Mouse (Mus musculus): ENCODE data around the gene Akap8l.

DNA sequence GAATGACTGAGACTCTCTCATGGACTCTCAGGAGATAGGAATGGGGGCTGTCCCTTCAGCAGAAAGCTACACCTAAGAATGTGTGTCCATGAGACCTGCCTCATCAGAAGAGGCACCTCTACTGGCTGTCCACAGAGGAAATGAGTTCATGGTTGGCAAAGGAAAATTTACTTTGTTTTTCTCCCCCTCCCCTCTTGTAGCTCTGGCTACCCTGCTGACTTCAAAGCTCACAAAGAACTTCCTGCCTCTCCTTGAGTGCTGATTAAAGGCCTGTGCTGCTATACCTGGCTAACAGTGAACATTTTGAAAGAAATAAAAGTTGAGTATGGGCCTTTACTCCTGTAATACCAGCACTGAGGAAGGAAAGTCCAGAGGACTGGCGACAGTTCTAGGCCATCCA lies 9.3 kb downstream of the Akap8l start:
- no peak for TF ChIP-seq CHD2 (IDR thresholded peaks at IDR 0.05; ENCODE audit: low read depth, low read length)
- TF ChIP-seq HCFC1 (IDR thresholded peaks at IDR 0.05; ENCODE audit: borderline replicate concordance, insufficient read depth, low read length), result no peak
- TF ChIP-seq ZNF384 (IDR thresholded peaks at IDR 0.05; ENCODE audit: low read depth, low read length), result no peak
